Mouse (Mus musculus) heart, adult 18-20 months (tissue): Measurements from ENCODE around the gene Desi2. TPM values are rescaled to one million over a fixed set of nuclear protein-coding genes. Genes with fewer than 3 reads are reported as not detected.
"Not testable (repeated sequence)": the region's sequence is repeated elsewhere in the genome, so short reads cannot be mapped to it uniquely, and the experiment has no call there.

ENCODE experiments used
- DNase-seq, 2 experiments: peaks; one replicate each; pipeline ENCODE4 v3.0.0; 2021 to 2022; ENCODE audit warnings: mixed read lengths in 1 of 2
- total RNA-seq, 2 experiments: library from RNA; stranded (reverse); gene quantifications; 2 replicates each; pipeline ENCODE4 v1.2.3; 2021

Desi2 gene
- total RNA-seq, 2 experiments from 2014 or later = 15.4 to 15.9 TPM

DNA sequence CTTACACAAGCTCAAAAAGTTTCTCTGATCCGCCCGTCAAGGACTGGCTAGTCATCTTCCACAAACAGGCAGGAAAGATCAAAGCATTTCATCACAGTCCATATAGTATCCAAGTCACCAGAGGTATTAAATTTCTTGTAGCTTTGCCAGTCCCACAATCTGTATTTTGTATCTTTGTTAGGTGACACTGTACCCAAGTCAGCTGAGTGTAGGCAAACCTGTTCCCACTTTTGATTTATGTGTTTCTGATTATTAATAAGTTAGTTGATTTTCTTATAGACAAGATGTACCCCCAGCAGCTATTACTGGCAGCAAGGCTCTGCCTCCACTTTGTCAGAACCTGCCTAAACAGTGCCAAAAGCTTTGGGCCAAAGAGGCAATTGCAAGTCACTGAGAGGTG, 71.6 kb downstream of the Desi2 start:
- no peak for DNase-seq

GRCm38 (mm10) chr1:178265381-178265780, 78.2 kb downstream of the Desi2 start:
- not testable (repeated sequence) for DNase-seq

- no peak for DNase-seq
Observed at GRCm38 (mm10) chr1:178270635-178271034, 83.4 kb downstream of the Desi2 start.

DNA sequence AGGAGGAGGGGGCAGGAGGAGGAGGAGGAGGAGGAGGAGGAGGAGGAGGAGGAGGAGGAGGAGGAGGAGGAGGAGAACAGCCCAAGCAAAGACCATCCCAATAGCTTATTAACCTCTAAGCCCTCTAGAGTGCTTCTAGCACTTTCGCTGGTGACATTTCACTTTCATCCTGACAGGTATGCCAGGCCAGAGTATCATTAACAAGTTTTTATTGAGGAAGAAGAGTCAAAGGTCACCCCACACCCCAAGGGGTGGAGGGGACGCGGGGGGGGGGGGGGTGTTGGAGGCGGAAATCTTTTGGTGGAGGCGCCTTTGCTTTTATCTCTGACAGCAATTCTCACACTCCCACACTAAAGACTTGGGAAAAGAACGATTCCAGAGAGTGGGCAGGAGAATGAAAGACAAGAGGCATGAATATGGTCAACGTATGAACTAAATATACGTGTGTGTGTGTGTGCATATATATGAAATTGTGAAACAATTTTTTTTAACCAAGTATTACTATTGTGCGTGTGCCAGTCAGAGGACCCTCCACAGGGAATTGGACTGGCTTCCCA, 88.0 kb downstream of the Desi2 start:
- no peak for DNase-seq

DNA sequence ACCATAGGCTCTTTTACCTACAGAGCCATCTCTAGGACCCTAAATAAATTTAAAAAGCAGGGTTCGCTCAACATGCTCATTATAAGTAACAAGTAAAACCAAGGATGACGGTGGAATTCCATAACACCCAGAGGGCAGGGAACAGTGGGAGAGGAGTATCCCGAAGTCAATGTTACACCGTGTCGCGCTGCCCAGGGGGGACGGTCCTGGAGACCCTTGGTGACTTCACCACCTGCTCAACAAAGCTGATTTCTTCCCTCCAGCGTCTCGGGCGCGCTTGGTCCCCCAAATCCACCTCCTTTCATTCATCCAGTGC, 88.5 kb downstream of the Desi2 start:
- DNase-seq = no peak

DNA sequence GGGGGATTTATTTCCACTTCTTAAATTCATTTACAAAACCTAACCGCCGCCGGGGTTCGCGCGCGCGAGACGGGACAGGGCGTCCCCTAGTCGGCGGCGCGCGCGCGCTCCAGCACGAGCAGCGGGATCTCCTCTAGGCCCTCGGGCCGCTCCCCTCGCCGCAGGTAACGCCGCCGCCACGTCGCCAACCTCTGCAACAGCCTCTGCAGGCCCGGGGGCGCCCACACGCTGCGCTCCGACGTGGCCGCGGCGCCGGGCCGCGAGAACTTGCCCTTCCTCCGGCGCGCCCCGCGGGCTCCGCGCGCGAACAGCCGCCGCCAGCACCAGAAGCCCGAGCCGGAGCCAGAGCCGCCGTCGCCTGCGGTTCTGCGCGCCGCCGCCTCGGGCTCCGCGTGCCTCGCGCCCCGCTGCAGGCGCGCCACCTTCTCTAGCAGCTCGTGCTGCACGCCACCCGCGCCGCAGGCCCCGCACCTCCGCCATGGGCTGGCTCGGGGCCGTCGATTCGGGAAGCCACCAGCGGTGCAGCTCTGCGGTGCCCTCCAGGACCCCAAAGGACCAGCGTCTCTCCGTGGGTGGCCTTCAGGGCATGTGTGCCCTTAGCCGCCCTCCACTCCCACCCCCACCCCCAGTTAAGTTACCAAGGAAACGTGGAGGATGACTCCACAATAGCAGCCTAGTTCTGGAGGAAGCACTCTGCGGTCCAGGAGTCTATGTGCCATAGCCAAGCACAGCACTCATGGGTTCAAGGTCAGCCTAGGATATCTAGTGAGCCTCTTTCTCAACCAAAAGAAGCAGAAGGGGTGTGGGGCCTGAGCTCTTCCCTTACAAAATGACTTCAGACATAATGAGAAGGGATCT, 89.1 kb downstream of the Desi2 start:
- peak; percentile 14 to 40 for DNase-seq

- not testable (repeated sequence) for DNase-seq
Observed at GRCm38 (mm10) chr1:178283314-178283713, 96.1 kb downstream of the Desi2 start.

- no peak for DNase-seq
Observed at GRCm38 (mm10) chr1:178283946-178284720, 96.9 kb downstream of the Desi2 start.

DNA sequence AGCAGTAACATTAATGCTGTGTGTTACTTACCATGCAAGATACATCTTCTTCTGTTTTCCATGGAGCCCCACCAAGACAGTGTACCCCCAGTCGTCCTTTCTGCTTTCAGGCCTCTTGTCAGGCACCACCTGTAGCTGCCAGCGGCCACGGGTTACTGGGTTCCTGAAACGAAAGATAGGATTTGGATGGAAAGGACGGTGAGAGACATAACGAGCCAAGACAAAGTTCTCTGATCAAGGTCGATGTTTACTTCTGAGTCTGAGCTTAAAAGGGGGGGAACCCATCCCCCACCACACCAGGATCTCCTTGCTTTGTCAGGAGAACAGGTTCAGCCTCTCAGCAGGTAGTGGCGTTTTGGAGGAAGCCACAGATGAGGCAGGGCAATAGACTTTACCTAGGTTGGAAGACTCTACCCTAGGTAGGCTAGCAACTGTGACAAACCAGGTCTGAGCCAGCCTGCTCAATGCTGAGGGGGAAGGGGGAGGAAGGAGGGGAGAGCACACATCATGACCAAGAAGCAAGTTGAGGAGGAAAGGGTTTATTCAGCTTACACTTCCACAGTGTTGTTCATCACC, 100.5 kb downstream of the Desi2 start:
- DNase-seq = no peak

DNA sequence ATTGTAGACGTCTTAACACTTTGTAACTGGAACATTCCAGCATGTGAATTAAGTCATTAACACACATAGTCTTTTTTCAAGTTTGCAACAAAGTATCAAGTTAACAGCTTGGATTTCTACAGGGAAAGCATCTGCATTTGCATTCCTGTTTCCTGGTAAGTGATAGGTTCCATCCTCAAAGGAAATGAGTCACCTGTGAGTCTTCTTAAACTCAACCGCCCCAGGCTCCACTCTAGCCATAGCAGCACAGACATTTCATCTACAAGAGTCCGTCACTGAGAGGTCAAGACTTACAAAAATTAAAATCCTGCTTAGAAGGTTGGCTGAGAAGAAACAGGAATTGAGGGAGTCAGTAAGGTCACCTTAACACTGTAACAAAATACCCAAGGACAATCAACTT, 104.5 kb downstream of the Desi2 start:
- DNase-seq = no peak

GRCm38 (mm10) chr1:178294051-178294450, 106.8 kb downstream of the Desi2 start:
- DNase-seq = no peak

GRCm38 (mm10) chr1:178301261-178301660, 114.0 kb downstream of the Desi2 start:
- DNase-seq = not testable (repeated sequence)

GRCm38 (mm10) chr1:178303425-178303824, 116.2 kb downstream of the Desi2 start:
- DNase-seq = peak; percentile 56 to 89

Other genes starting within 250 kb of the Desi2 start
- gene Catspere2, start 204.0 kb upstream of the Desi2 start, total RNA-seq = under 1 TPM in 1 of 2 experiments, not detected in 1; 0.15 TPM
- 100 to 1,000 TPM; 120 to 123 TPM for gene Cox20, start 131.7 kb downstream of the Desi2 start, total RNA-seq
- 100 to 1,000 TPM; 146 to 173 TPM for gene Hnrnpu, start 150.4 kb downstream of the Desi2 start, total RNA-seq
- gene Efcab2, start 218.7 kb downstream of the Desi2 start, total RNA-seq = 100 to 1,000 TPM; 107 to 111 TPM